Comparison of ENCODE assay signal across 17 mouse cellular contexts in the genomic region with DNA sequence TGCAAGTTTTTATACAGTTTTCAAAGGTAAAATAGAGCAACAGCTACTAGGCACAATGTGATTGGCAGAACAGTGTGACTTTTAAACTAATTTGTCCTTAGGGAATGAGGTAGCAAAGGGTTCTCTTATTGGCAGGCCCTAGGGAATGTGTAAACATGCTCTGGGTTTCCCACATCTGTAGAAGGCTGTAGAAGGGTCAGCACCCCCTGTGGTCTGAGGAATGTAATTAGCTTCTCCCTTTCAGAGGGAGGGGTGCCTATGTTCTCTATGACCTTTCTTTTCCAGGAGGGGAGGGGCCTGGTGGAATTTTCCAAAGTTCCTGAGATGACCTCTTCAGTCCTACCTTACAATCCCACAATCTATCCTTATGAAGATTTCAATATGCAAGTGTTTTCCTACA.
"Had no signal": no experiment of that assay in that cellular context is flagged by ENCODE, and none has a peak within 500 bp of the region (broad histone marks: within the 10 kb centered on the region; RNA-seq: fewer than 3 reads in every experiment).

No protein-coding gene starts in this region.

- H3K27ac ChIP-seq: kidney, postnatal 0 days; liver, embryonic 15.5 days; macrophage; midbrain, embryonic 15.5 days; neural tube, embryonic 13.5 days; stomach, embryonic 15.5 days had no signal

- H3K9me3 ChIP-seq: liver, embryonic 15.5 days; megakaryocyte, embryonic 14.5 days; midbrain, embryonic 15.5 days; neural tube, embryonic 13.5 days; stomach, embryonic 15.5 days had no signal

- H3K27me3 ChIP-seq: liver, embryonic 15.5 days; megakaryocyte, embryonic 14.5 days; midbrain, embryonic 15.5 days; neural tube, embryonic 13.5 days; stomach, embryonic 15.5 days had no signal

- DNase-seq: kidney, adult 9 months; kidney, postnatal 36 days; layer of hippocampus, adult 9-11 months; layer of hippocampus, postnatal 36 days; lung, postnatal 10 days; retina, postnatal 1 day; thymus, adult 2 months; thymus, postnatal 36 days had no signal

- H3K4me1 ChIP-seq: liver, embryonic 15.5 days; megakaryocyte, embryonic 14.5 days; midbrain, embryonic 15.5 days; stomach, embryonic 15.5 days had no signal

- H3K4me3 ChIP-seq: liver, embryonic 15.5 days; megakaryocyte, embryonic 14.5 days; midbrain, embryonic 15.5 days; neural tube, embryonic 13.5 days; stomach, embryonic 15.5 days had no signal

- H3K9ac ChIP-seq: liver, embryonic 15.5 days; midbrain, embryonic 15.5 days; neural tube, embryonic 13.5 days; stomach, embryonic 15.5 days had no signal

- H3K36me3 ChIP-seq: liver, embryonic 15.5 days; midbrain, embryonic 15.5 days; neural tube, embryonic 13.5 days; stomach, embryonic 15.5 days had no signal

- H3K4me2 ChIP-seq: liver, embryonic 11.5 days; liver, embryonic 15.5 days; midbrain, embryonic 11.5 days; midbrain, embryonic 15.5 days; neural tube, embryonic 13.5 days; stomach, embryonic 15.5 days had no signal

- ATAC-seq: midbrain, embryonic 15.5 days had no signal
